Mouse (Mus musculus): ENCODE results near the gene Rtn4rl1. TPM values are rescaled to one million over a fixed set of nuclear protein-coding genes. Genes with fewer than 3 reads are reported as not detected.

Gene Rtn4rl1
- polyA plus RNA-seq, 1 experiment from 2014 or later: 3.6 TPM

- 82% methylated on average over 4 of the region's 4 CpGs for WGBS
- H3K27ac ChIP-seq: no peak overlapping the region
- H3K4me1 ChIP-seq: peaks cover 41% of the 10 kb centered on the region
- H3K4me2 ChIP-seq: no peak overlapping the region
- no peaks in the 10 kb centered on the region for H3K9me3 ChIP-seq (replicated peaks)
- H3K9ac ChIP-seq: no peak overlapping the region
- H3K36me3 ChIP-seq: no peaks in the 10 kb centered on the region
- no peak for ATAC-seq (replicated peaks; ENCODE audit: low FRiP score)
- H3K27me3 ChIP-seq: no peaks in the 10 kb centered on the region
- no peak overlapping the region for H3K4me3 ChIP-seq (replicated peaks)
Measured at GRCm38 (mm10) chr11:75210093-75210492, 16.5 kb downstream of the Rtn4rl1 start.

- 75% methylated on average over 6 of the region's 6 CpGs for WGBS
- no peak for ATAC-seq (replicated peaks; ENCODE audit: low FRiP score)
- no peaks in the 10 kb centered on the region for H3K36me3 ChIP-seq
- H3K27ac ChIP-seq: no peak overlapping the region
- peaks cover 46% of the 10 kb centered on the region for H3K4me1 ChIP-seq
- no peak overlapping the region for H3K4me3 ChIP-seq (replicated peaks)
- no peaks in the 10 kb centered on the region for H3K27me3 ChIP-seq
- H3K9ac ChIP-seq: no peak overlapping the region
- H3K9me3 ChIP-seq (replicated peaks): no peaks in the 10 kb centered on the region
- no peak overlapping the region for H3K4me2 ChIP-seq
Measured at GRCm38 (mm10) chr11:75210755-75211154, 17.2 kb downstream of the Rtn4rl1 start.

- Histone ChIP-seq H3K36me3 (no peaks in the 10 kb centered on the region), H3K4me2 (no peak overlapping the region), H3K9me3 (replicated peaks) (no peaks in the 10 kb centered on the region), H3K4me3 (replicated peaks) (no peak overlapping the region), H3K9ac (no peak overlapping the region), H3K27me3 (no peaks in the 10 kb centered on the region), H3K4me1 (peaks cover 52% of the 10 kb centered on the region), H3K27ac (peak overlapping the region; percentile 77)
- WGBS: 59% methylated on average over 8 of the region's 8 CpGs
- peak; percentile 45; the same call in 1 of the 2 replicates for ATAC-seq (replicated peaks; ENCODE audit: low FRiP score)
Measured at GRCm38 (mm10) chr11:75212031-75212667, 18.6 kb downstream of the Rtn4rl1 start.

- no peaks in the 10 kb centered on the region for H3K36me3 ChIP-seq
- no peak overlapping the region for H3K4me2 ChIP-seq
- no peaks in the 10 kb centered on the region for H3K9me3 ChIP-seq (replicated peaks)
- ATAC-seq (replicated peaks; ENCODE audit: low FRiP score): no peak
- peak overlapping the region; percentile 77 for H3K27ac ChIP-seq
- WGBS: 56% methylated on average over 3 of the region's 3 CpGs
- no peak overlapping the region for H3K9ac ChIP-seq
- H3K27me3 ChIP-seq: no peaks in the 10 kb centered on the region
- H3K4me3 ChIP-seq (replicated peaks): no peak overlapping the region
- peaks cover 52% of the 10 kb centered on the region for H3K4me1 ChIP-seq
Measured at GRCm38 (mm10) chr11:75212876-75213275, 19.3 kb downstream of the Rtn4rl1 start.

DNA sequence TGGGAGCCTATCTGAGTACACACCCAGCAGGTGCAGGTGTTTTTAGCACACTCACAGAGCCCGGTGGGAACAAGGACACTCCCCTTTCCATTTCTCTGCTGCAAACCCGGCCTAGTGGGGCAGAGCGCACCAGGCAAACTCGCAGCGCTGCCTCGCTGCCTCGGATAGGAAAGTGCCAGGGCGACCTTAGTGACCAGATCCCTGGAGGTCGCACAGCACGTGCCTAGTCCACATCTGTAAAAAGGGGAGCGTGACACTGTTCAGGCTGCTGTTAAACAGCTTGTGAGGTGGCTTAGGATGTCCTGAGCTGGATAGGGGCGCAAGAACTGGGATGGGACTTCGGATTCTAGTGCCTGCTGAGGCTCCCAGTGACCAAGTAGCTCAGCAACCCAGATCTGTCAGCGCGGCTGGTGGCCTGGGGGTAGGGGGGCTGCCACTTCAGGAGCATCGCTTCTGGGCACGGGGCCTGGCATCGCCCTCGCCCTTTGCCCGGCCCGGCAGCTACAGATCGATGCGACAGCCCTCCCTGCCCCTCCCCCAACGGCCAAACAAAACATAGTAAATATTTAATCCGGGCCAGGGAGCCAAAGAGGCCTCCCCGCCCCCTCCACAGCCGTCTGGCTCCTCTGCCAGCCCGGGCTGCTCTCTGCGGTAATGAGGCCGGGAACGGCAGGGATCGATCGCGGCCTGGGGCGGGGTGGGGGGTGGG is 19.9 kb downstream of the Rtn4rl1 start:
- no peaks in the 10 kb centered on the region for H3K9me3 ChIP-seq (replicated peaks)
- 5% methylated on average over 34 of the region's 35 CpGs for WGBS
- H3K4me1 ChIP-seq: peaks cover 52% of the 10 kb centered on the region
- H3K9ac ChIP-seq: peak overlapping the region; percentile 49
- peak overlapping the region; percentile 93 for H3K27ac ChIP-seq
- H3K27me3 ChIP-seq: no peaks in the 10 kb centered on the region
- H3K4me2 ChIP-seq: peak overlapping the region; percentile 69
- ATAC-seq (replicated peaks; ENCODE audit: low FRiP score): peak; percentile 65
- no peaks in the 10 kb centered on the region for H3K36me3 ChIP-seq
- peak overlapping the region; percentile 38 for H3K4me3 ChIP-seq (replicated peaks)

DNA sequence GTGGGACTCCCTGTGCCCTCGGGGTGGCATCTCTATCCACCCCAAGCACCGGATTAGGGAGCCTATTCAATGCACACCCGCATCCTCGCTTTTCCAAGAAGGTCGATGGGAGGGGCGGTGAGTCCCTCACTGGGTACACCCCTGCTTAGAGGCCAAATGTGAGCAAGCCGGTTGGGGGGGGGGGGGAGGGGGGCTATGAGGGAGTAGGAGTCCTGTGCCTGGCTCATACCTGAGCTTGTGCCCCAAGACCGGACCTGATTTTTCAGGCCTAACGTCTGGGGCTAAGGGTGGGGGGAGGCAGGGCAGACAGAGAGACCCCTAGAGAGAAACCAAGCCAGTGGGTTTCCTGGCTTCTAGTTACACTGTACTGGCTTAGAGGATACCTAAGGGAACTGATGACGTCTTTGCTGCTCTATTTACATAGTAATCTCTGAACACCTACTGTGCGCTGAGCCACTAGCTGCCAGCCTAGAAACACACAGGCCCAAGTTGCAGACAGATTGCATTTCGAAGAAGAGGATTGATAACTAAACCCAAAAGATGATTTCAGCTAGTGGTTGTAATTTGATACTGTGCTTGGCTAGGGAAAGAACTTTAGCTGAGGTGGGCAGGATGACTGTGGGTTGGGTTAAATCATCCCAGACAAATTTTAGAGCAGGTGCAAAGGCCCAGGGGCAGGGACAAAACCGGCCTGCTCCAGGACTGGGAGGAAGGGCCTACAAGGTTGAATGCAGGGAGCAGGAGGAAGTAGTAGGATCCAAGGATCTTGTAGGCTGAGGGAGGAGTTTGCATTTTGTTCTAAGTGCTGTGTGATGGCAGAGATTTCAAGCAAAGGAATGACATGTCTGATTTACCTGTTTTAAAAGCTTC is 20.7 kb downstream of the Rtn4rl1 start:
- H3K27me3 ChIP-seq: no peaks in the 10 kb centered on the region
- H3K4me3 ChIP-seq (replicated peaks): peak overlapping the region; percentile 38
- H3K9ac ChIP-seq: peak overlapping the region; percentile 49
- peak overlapping the region; percentile 93 for H3K27ac ChIP-seq
- no peaks in the 10 kb centered on the region for H3K9me3 ChIP-seq (replicated peaks)
- 23% methylated on average over 12 of the region's 13 CpGs for WGBS
- peaks cover 52% of the 10 kb centered on the region for H3K4me1 ChIP-seq
- no peaks in the 10 kb centered on the region for H3K36me3 ChIP-seq
- peak; percentile 41 for ATAC-seq (replicated peaks; ENCODE audit: low FRiP score)
- peak overlapping the region; percentile 69 for H3K4me2 ChIP-seq

- Histone ChIP-seq H3K36me3 (no peaks in the 10 kb centered on the region), H3K27ac (no peak overlapping the region), H3K27me3 (no peaks in the 10 kb centered on the region), H3K4me3 (replicated peaks) (no peak overlapping the region), H3K9ac (no peak overlapping the region), H3K4me1 (peaks cover 27% of the 10 kb centered on the region), H3K4me2 (no peak overlapping the region), H3K9me3 (replicated peaks) (no peaks in the 10 kb centered on the region)
- WGBS: 44% methylated on average over 9 of the region's 9 CpGs
- ATAC-seq (replicated peaks; ENCODE audit: low FRiP score): no peak
Measured at GRCm38 (mm10) chr11:75220115-75220514, 26.5 kb downstream of the Rtn4rl1 start.

GRCm38 (mm10) chr11:75220517-75221145 is 27.0 kb downstream of the Rtn4rl1 start:
- Histone ChIP-seq H3K4me1 (peaks cover 23% of the 10 kb centered on the region), H3K36me3 (no peaks in the 10 kb centered on the region), H3K4me2 (no peak overlapping the region), H3K27ac (no peak overlapping the region), H3K27me3 (no peaks in the 10 kb centered on the region), H3K4me3 (replicated peaks) (no peak overlapping the region), H3K9ac (no peak overlapping the region), H3K9me3 (replicated peaks) (no peaks in the 10 kb centered on the region)
- 43% methylated on average over 4 of the region's 6 CpGs for WGBS
- ATAC-seq (replicated peaks; ENCODE audit: low FRiP score): no peak

DNA sequence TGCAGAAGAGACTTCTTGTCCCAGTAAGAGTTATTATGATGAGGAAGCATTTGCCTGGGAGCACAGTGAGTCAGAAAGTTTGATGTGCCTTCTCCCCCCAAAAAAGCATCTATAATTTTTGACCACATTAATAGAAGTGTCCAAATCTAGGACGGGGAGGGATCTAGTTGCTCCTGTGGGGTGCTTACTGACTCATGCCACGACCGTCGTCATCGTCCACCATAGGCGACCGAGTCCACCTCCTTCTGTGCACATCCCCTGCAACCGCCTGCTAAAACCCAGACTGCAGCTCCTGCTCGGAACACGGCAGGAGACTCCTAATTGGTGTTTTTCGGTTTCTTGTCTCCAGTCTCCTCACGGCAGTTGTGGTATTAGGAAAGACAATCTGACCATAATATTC is 30.5 kb downstream of the Rtn4rl1 start:
- no peak overlapping the region for H3K27ac ChIP-seq

DNA sequence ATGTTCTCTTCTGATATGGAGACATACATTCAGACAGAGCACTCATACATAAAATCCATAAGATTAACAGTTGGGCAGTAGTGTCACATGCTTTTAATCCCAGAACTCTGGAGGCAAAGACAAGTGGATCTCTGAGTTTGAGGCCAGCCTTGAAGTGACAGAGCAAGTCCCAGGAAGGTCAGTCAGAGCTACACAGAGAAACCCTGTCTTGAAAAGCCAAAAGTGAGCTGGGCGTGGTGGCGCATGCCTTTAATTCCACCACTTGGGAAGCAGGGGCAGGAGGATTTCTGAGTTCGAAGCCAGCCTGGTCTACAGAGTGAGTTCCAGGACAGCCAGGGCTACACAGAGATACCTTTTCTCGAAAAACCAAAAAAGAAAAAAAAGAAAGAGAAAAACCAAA is 31.3 kb downstream of the Rtn4rl1 start:
- Histone ChIP-seq H3K27me3 (no peaks in the 10 kb centered on the region), H3K4me2 (no peak overlapping the region), H3K27ac (no peak overlapping the region), H3K4me3 (replicated peaks) (no peak overlapping the region), H3K9ac (no peak overlapping the region), H3K9me3 (replicated peaks) (no peaks in the 10 kb centered on the region), H3K36me3 (no peaks in the 10 kb centered on the region), H3K4me1 (peaks cover 14% of the 10 kb centered on the region)
- 89% methylated on average over 4 of the region's 4 CpGs for WGBS
- no peak for ATAC-seq (replicated peaks; ENCODE audit: low FRiP score)

More for the DNA sequence above, 30.5 kb downstream of the Rtn4rl1 start:
- Histone ChIP-seq H3K4me1 (peaks cover 16% of the 10 kb centered on the region), H3K9me3 (replicated peaks) (no peaks in the 10 kb centered on the region), H3K36me3 (no peaks in the 10 kb centered on the region), H3K4me2 (no peak overlapping the region), H3K4me3 (replicated peaks) (no peak overlapping the region), H3K27me3 (no peaks in the 10 kb centered on the region), H3K9ac (no peak overlapping the region)
- ATAC-seq (replicated peaks; ENCODE audit: low FRiP score): no peak
- 84% methylated on average over 12 of the region's 12 CpGs for WGBS

DNA sequence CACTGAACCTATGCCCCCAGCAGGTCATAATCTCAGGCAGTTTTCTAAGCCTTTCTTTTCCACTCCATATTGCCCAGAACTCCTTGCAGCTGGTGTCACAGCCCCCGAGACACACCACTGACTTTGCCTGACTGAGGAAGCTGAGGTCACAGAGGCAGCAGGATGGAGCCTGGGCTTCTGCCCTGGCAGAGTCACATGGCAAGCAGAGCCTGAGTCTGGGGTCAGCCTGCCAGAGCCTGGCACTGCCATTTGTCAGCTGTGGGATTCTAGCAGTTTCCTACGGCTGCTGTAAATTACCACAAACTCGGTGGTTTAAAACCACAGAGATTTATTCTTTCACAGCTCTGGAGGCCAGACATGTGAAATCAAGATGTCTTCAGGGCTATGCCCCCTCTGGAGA is 34.0 kb downstream of the Rtn4rl1 start:
- Histone ChIP-seq H3K9me3 (replicated peaks) (no peaks in the 10 kb centered on the region), H3K4me2 (no peak overlapping the region), H3K27ac (no peak overlapping the region), H3K4me1 (peaks cover 6% of the 10 kb centered on the region), H3K4me3 (replicated peaks) (no peak overlapping the region), H3K9ac (no peak overlapping the region), H3K36me3 (no peaks in the 10 kb centered on the region), H3K27me3 (no peaks in the 10 kb centered on the region)
- ATAC-seq (replicated peaks; ENCODE audit: low FRiP score): no peak
- WGBS: 31% methylated on average over 3 of the region's 3 CpGs

Measured in kidney, embryonic 15.5 days (tissue).